Mouse (Mus musculus) heart, postnatal 0 days (tissue): ENCODE measurements around the gene Pon3.

ENCODE experiments used
- CTCF ChIP-seq: IDR thresholded peaks from 2 replicates; pipeline ENCODE4 v1.5.1; 2016; ENCODE audit warnings: antibody characterized with exemption, control low read depth, low read depth
- EP300 ChIP-seq: IDR thresholded peaks from 2 replicates; pipeline ENCODE4 v1.6.1; 2016; ENCODE audit warnings: antibody characterized with exemption, low read depth

DNA sequence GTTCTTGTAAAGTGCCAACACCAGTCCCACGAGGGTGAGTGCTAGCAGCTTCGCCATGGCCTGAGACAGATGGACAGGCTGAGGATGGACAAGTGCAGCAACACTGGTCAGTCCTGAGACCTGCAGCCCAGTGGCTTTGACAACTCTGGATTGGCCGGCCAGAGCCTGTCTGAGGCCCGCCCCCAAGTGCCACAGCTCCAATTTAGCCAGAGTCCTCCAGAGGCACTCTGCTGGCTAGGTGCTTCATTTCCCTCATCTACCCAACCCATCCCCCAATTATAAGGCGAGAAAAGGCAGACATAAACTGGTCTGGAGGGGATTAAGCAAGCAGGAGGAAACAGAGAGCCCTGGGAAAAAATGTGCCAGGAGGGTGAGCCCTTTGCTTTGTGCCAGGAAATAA lies 62.4 kb downstream of the Pon3 start, which contains the start of gene Pon1:
- TF ChIP-seq CTCF (no peak), EP300 (no peak)
